Mouse (Mus musculus) lung, postnatal 0 days (tissue): ENCODE measurements at regions not wholly inside any gene's neighbourhood (a gene's known extent, or its start where the extent isn't known, plus 50 kb on each side); places are given as distances from the start of the nearest gene placed in this dataset.

ENCODE experiments used
- CTCF ChIP-seq: IDR thresholded peaks from 2 replicates; pipeline ENCODE4 v1.5.1; 2016; ENCODE audit warnings: antibody characterized with exemption, mild to moderate bottlenecking
- EP300 ChIP-seq: IDR thresholded peaks from 2 replicates; pipeline ENCODE4 v1.6.1; 2016; ENCODE audit warnings: antibody characterized with exemption, mild to moderate bottlenecking, control low read depth

- TF ChIP-seq EP300 (no peak), CTCF (no peak)
Measured at GRCm38 (mm10) chr12:38975508-38975907, 196.3 kb downstream of the Etv1 start.
